Mouse (Mus musculus) CH12.LX (cell line): ENCODE results near the gene Sik3. TPM values are rescaled to one million over a fixed set of nuclear protein-coding genes. Genes with fewer than 3 reads are reported as not detected.

Source experiments
- DNase-seq: peaks from one replicate; pipeline ENCODE4 v3.0.0-alpha.2; 2013; ENCODE audit errors: extremely low read depth
- H3K27ac ChIP-seq: 2 replicates; pipeline ENCODE4 v1.5.1; 2012; ENCODE audit warnings: low read depth, mild to moderate bottlenecking, control low read depth, moderate library complexity; ENCODE audit not compliant: insufficient read depth
- H3K27me3 ChIP-seq: replicated peaks from 2 replicates; pipeline ENCODE3; 2012; ENCODE audit warnings: inconsistent platforms
- H3K36me3 ChIP-seq, 2 experiments: replicated peaks in 1 of 2; 2 replicates each; pipeline versions ENCODE3 to v1.6.1; 2012; ENCODE audit warnings: inconsistent platforms in 1 of 2, low read length in 1 of 2, mild to moderate bottlenecking in 1 of 2, mixed read lengths in 1 of 2, moderate library complexity in 1 of 2; ENCODE audit not compliant: control insufficient read depth in 1 of 2, insufficient read depth in 1 of 2
- H3K4me1 ChIP-seq, 2 experiments: 2 replicates each; pipeline ENCODE4 v1.6.1; 2012; ENCODE audit warnings: inconsistent platforms in 1 of 2, moderate library complexity in 1 of 2; ENCODE audit not compliant: insufficient read depth in 2 of 2, control insufficient read depth in 1 of 2
- H3K4me2 ChIP-seq: 2 replicates; pipeline ENCODE4 v1.6.1; 2012; ENCODE audit warnings: low read depth, mild to moderate bottlenecking, control low read depth; ENCODE audit not compliant: poor library complexity, insufficient read depth, severe bottlenecking
- H3K4me3 ChIP-seq, 3 experiments: fragments of 150-350 bp in 1 of 3; sonication (generic) in 1 of 3; replicated peaks in 1 of 3; 2 replicates each; pipeline versions ENCODE3 to v1.5.1; 2011 to 2012; ENCODE audit warnings: low read depth in 2 of 3, low read length in 2 of 3, mild to moderate bottlenecking in 2 of 3, moderate library complexity in 2 of 3, control low read depth in 1 of 3, improper control_type of control experiment in 1 of 3, inconsistent platforms in 1 of 3, mixed read lengths in 1 of 3; ENCODE audit not compliant: poor library complexity in 1 of 3
- H3K79me2 ChIP-seq: replicated peaks from 2 replicates; pipeline ENCODE4 v1.6.1; 2012; ENCODE audit warnings: mild to moderate bottlenecking, moderate library complexity; ENCODE audit not compliant: control insufficient read depth, poor library complexity, insufficient read depth, severe bottlenecking; ENCODE audit errors: extremely low read depth
- H3K9ac ChIP-seq: 2 replicates; pipeline ENCODE4 v1.6.1; 2012; ENCODE audit warnings: low read depth, mild to moderate bottlenecking, control low read depth, moderate library complexity; ENCODE audit not compliant: insufficient read depth
- H3K9me3 ChIP-seq: replicated peaks from 2 replicates; pipeline ENCODE3; 2012; ENCODE audit warnings: low read length, inconsistent platforms, mixed read lengths
- BHLHE40 ChIP-seq: IDR thresholded peaks from 2 replicates; pipeline ENCODE4 v1.6.1; 2011; ENCODE audit warnings: mild to moderate bottlenecking, low read depth, low read length, improper control_type of control experiment
- E2F4 ChIP-seq: IDR thresholded peaks from 2 replicates; pipeline ENCODE4 v1.6.1; 2011; ENCODE audit warnings: low read depth, low read length, improper control_type of control experiment; ENCODE audit not compliant: insufficient replicate concordance
- ELF1 ChIP-seq: IDR thresholded peaks from 2 replicates; pipeline ENCODE4 v1.6.1; 2014; ENCODE audit warnings: low read depth, mild to moderate bottlenecking, inconsistent platforms, low read length, improper control_type of control experiment
- EP300 ChIP-seq: IDR thresholded peaks from 2 replicates; pipeline ENCODE4 v1.6.1; 2011; ENCODE audit warnings: low read length, improper control_type of control experiment
- GABPA ChIP-seq: IDR thresholded peaks from 2 replicates; pipeline ENCODE4 v1.6.1; 2012; ENCODE audit warnings: low read depth, low read length, improper control_type of control experiment, inconsistent platforms; ENCODE audit not compliant: insufficient replicate concordance
- KAT2A ChIP-seq: IDR thresholded peaks from 2 replicates; pipeline ENCODE4 v1.6.1; 2012; ENCODE audit warnings: low read length, improper control_type of control experiment, inconsistent platforms; ENCODE audit not compliant: insufficient replicate concordance
- MAX ChIP-seq: IDR thresholded peaks from 2 replicates; pipeline ENCODE4 v1.6.1; 2011; ENCODE audit warnings: low read length, improper control_type of control experiment
- MXI1 ChIP-seq: IDR thresholded peaks from 2 replicates; pipeline ENCODE4 v1.6.1; 2011; ENCODE audit warnings: mild to moderate bottlenecking, low read depth, low read length, improper control_type of control experiment
- POLR2A ChIP-seq: IDR thresholded peaks from 2 replicates; pipeline ENCODE4 v1.6.1; 2011; ENCODE audit warnings: low read depth, mild to moderate bottlenecking, improper control_type of control experiment, low read length
- POLR2AphosphoS2 ChIP-seq: IDR thresholded peaks from 2 replicates; pipeline ENCODE4 v1.6.1; 2011; ENCODE audit warnings: low read depth, low read length, improper control_type of control experiment
- RAD21 ChIP-seq: IDR thresholded peaks from 2 replicates; pipeline ENCODE4 v1.6.1; 2011; ENCODE audit warnings: low read depth, mild to moderate bottlenecking, low read length, improper control_type of control experiment, moderate library complexity
- RCOR1 ChIP-seq: conservative IDR thresholded peaks from 2 replicates; pipeline ENCODE4 v1.6.1; 2012; ENCODE audit warnings: low read depth, mild to moderate bottlenecking, inconsistent platforms, low read length, improper control_type of control experiment
- SIN3A ChIP-seq: IDR thresholded peaks from 2 replicates; pipeline ENCODE4 v1.6.1; 2012; ENCODE audit warnings: low read length, improper control_type of control experiment, inconsistent platforms
- SMC3 ChIP-seq: IDR thresholded peaks from 2 replicates; pipeline ENCODE4 v1.6.1; 2011; ENCODE audit warnings: low read depth, low read length, improper control_type of control experiment
- USF2 ChIP-seq: conservative IDR thresholded peaks from 2 replicates; pipeline ENCODE4 v1.6.1; 2011; ENCODE audit warnings: low read depth, low read length, improper control_type of control experiment
- ZMIZ1 ChIP-seq: IDR thresholded peaks from 2 replicates; pipeline ENCODE4 v1.6.1; 2012; ENCODE audit warnings: low read depth, mild to moderate bottlenecking, inconsistent platforms, low read length, improper control_type of control experiment
- dilution Hi-C: fragments of 300-500 bp; cut with MboI; formaldehyde crosslinking; loops from 2 replicates; pipeline ENCODE4 v1.14.3; 2020; ENCODE audit warnings: low sequenced_read_pairs; ENCODE audit not compliant: extremely low pct_unique_long_range_greater_than_20kb, extremely low pct_ligation_motif_present
- in situ Hi-C: fragments of 300-500 bp; cut with MboI; formaldehyde crosslinking; loops from 3 replicates; pipeline ENCODE4 v1.14.3; 2019; ENCODE audit warnings: low sequenced_read_pairs, low pct_ligation_motif_present, low pct_unique_long_range_greater_than_20kb, mixed read lengths
- polyA plus RNA-seq: library from polyadenylated mRNA; unstranded; fragments of >175 nt; gene quantifications from 2 replicates; pipeline ENCODE4 v1.2.1, GENCODE M21; 2012; ENCODE audit warnings: low read depth; ENCODE audit not compliant: insufficient read length
- total RNA-seq, 2 experiments: library from RNA; depleted of rRNA; stranded (reverse); fragments of 300-350 nt in 1 of 2; fragments of >200 nt in 1 of 2; gene quantifications; 2 replicates each; pipeline ENCODE4 v1.2.3; 2012 to 2014

Sik3 gene
- total and polyA plus RNA-seq, 3 experiments = 14.9 to 29.8 (median 21.4) TPM

DNA sequence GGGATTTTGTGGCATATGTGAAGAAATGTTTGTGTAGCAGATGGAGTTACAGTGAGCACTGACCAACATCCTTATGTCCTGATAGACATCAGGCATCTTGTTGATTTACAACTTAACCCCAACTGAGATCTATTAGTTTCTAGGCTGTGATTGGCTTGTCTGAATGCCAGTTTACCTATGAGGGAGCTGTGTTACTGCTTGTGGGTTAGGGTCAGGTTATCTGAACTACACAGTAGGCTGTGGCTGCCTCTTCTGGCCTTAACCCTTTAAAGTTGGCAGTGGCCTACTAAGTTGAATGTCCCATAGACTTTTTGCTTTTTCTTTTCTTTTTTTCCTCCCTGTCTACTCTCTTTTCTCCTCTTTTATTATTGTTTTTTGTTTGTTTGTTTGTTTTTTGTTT is 98.7 kb downstream of the Sik3 start:
- H3K4me2 ChIP-seq = no peak overlapping the region
- no peak overlapping the region for H3K9ac ChIP-seq
- no peaks in the 10 kb centered on the region for H3K9me3 ChIP-seq
- TF ChIP-seq MAX (no peak), RAD21 (no peak), USF2 (no peak), KAT2A (no peak), RCOR1 (no peak), ZMIZ1 (no peak), POLR2A (no peak), GABPA (no peak), POLR2AphosphoS2 (no peak), ELF1 (no peak)
- TF ChIP-seq, all 38 proteins: peak for 0
- dilution Hi-C loops (no loop called here), in situ Hi-C loops (no loop called here)
- no peak for DNase-seq
- Histone ChIP-seq H3K27ac (no peak overlapping the region), H3K27me3 (no peaks in the 10 kb centered on the region), H3K4me3 (no peak overlapping the region), H3K4me1 (peaks cover 5 to 39% of the 10 kb centered on the region in 2 experiments; a peak in 3 of 4 replicates), H3K36me3 (peaks cover under 1 to 14% of the 10 kb centered on the region in 2 experiments), H3K79me2 (peaks cover 9% of the 10 kb centered on the region; the same call in 1 of the 2 replicates)

DNA sequence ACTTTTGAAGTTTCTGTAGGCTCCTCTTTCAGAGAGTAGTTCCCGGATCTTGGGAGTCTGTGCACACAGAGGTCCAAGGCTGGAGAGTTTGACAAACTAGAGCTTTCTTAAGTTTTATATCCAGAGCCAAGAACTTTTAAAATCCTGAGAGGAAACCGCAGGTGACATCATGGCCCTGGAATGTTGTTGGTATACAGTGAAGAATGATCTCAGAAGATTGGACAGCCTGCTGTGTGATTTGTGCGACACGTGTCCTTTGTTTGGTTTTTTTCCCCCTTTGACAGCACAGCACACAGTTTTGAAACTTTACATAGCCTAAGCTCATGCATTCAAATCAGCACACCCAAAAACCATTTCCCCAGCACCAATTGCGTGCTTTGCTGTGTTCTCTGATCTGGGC is 99.6 kb downstream of the Sik3 start:
- peak; percentile 17 for DNase-seq
- Histone ChIP-seq H3K27me3 (no peaks in the 10 kb centered on the region), H3K9me3 (no peaks in the 10 kb centered on the region), H3K4me1 (peaks cover 5 to 40% of the 10 kb centered on the region in 2 experiments; a peak in 3 of 4 replicates), H3K79me2 (peaks cover 8% of the 10 kb centered on the region), H3K4me2 (no peak overlapping the region), H3K4me3 (no peak overlapping the region), H3K36me3 (peaks cover 0 to 14% of the 10 kb centered on the region in 2 experiments)
- in situ Hi-C loops (no loop called here), dilution Hi-C loops (no loop called here)
- TF ChIP-seq GABPA (no peak), MAX (peak; percentile 51; the same call in 1 of the 2 replicates), MXI1 (peak; percentile 60; the same call in 1 of the 2 replicates), BHLHE40 (0 out of 2 replicates have a peak, but pooled peaks have one; percentile 11), SIN3A (peak; percentile 60; the same call in 1 of the 2 replicates), E2F4 (no peak), EP300 (0 out of 2 replicates have a peak, but pooled peaks have one; percentile 15), SMC3 (no peak)
- TF ChIP-seq, all 38 proteins: peak for 5
- Histone ChIP-seq H3K9ac (no peak overlapping the region), H3K27ac (no peak overlapping the region)
